Mouse (Mus musculus): ENCODE results near the gene Gm4969. TPM values are rescaled to one million over a fixed set of nuclear protein-coding genes. Genes with fewer than 3 reads are reported as not detected.

Gene Gm4969
- total and polyA plus RNA-seq, 2 experiments = 0.02 to 0.09 TPM

GRCm38 (mm10) chr7:19103741-19104140 lies 14.4 kb downstream of the Gm4969 start:
- Histone ChIP-seq H3K9ac (ENCODE audit: low read depth, low read length) (no peak overlapping the region), H3K79me2 (ENCODE audit: control insufficient read depth, insufficient read depth, low read length) (no peaks in the 10 kb centered on the region), H3K36me3 (ENCODE audit: control insufficient read depth, insufficient read depth, low read length) (no peaks in the 10 kb centered on the region), H3K27me3 (ENCODE audit: control insufficient read depth, insufficient read depth, low read length) (no peaks in the 10 kb centered on the region), H3K4me1 (ENCODE audit: control insufficient read depth, insufficient read depth, low read length) (no peaks in the 10 kb centered on the region), H3K27ac (replicated peaks; ENCODE audit: insufficient read depth, low read depth, low read length) (no peak overlapping the region), H3K4me3 (ENCODE audit: insufficient read depth, low read depth, low read length) (no peak overlapping the region)
- DNase-seq (ENCODE audit: extremely low read depth, low read depth, low spot score) = no peak
- TF ChIP-seq CTCF (IDR thresholded peaks at IDR 0.05; ENCODE audit: low read depth, low read length) = no peak
- TF ChIP-seq POLR2A (IDR thresholded peaks at IDR 0.05; ENCODE audit: extremely low read depth, insufficient read depth, low read length) = no peak

GRCm38 (mm10) chr7:19100290-19100689 lies 17.9 kb downstream of the Gm4969 start:
- H3K4me3 ChIP-seq (ENCODE audit: insufficient read depth, low read depth, low read length) = no peak overlapping the region
- peaks cover under 1% of the 10 kb centered on the region; the same call in 1 of the 2 replicates for H3K4me1 ChIP-seq (ENCODE audit: control insufficient read depth, insufficient read depth, low read length)
- H3K36me3 ChIP-seq (ENCODE audit: control insufficient read depth, insufficient read depth, low read length) = no peaks in the 10 kb centered on the region
- H3K9ac ChIP-seq (ENCODE audit: low read depth, low read length) = no peak overlapping the region
- DNase-seq (ENCODE audit: extremely low read depth, low read depth, low spot score) = peak; percentile 65
- no peak overlapping the region for H3K27ac ChIP-seq (replicated peaks; ENCODE audit: insufficient read depth, low read depth, low read length)
- no peaks in the 10 kb centered on the region for H3K79me2 ChIP-seq (ENCODE audit: control insufficient read depth, insufficient read depth, low read length)
- H3K27me3 ChIP-seq (ENCODE audit: control insufficient read depth, insufficient read depth, low read length) = no peaks in the 10 kb centered on the region
- 26% methylated on average over 1 of the region's 1 CpGs for WGBS
- TF ChIP-seq CTCF (IDR thresholded peaks at IDR 0.05; ENCODE audit: low read depth, low read length) (no peak), POLR2A (IDR thresholded peaks at IDR 0.05; ENCODE audit: extremely low read depth, insufficient read depth, low read length) (no peak)

- Histone ChIP-seq H3K36me3 (ENCODE audit: control insufficient read depth, insufficient read depth, low read length) (no peaks in the 10 kb centered on the region), H3K79me2 (ENCODE audit: control insufficient read depth, insufficient read depth, low read length) (no peaks in the 10 kb centered on the region), H3K9ac (ENCODE audit: low read depth, low read length) (no peak overlapping the region), H3K4me1 (ENCODE audit: control insufficient read depth, insufficient read depth, low read length) (peaks cover 2% of the 10 kb centered on the region; the same call in 1 of the 2 replicates), H3K4me3 (ENCODE audit: insufficient read depth, low read depth, low read length) (no peak overlapping the region), H3K27me3 (ENCODE audit: control insufficient read depth, insufficient read depth, low read length) (no peaks in the 10 kb centered on the region), H3K27ac (replicated peaks; ENCODE audit: insufficient read depth, low read depth, low read length) (no peak overlapping the region)
- DNase-seq (ENCODE audit: extremely low read depth, low read depth, low spot score) = no peak
- TF ChIP-seq CTCF (IDR thresholded peaks at IDR 0.05; ENCODE audit: low read depth, low read length) = no peak
- TF ChIP-seq POLR2A (IDR thresholded peaks at IDR 0.05; ENCODE audit: extremely low read depth, insufficient read depth, low read length) = no peak
- WGBS = 94% methylated on average over 7 of the region's 7 CpGs
These were observed 19.4 kb downstream of the Gm4969 start for GRCm38 (mm10) chr7:19098811-19099210.

GRCm38 (mm10) chr7:19097863-19098262 lies 20.3 kb downstream of the Gm4969 start:
- Histone ChIP-seq H3K27ac (replicated peaks; ENCODE audit: insufficient read depth, low read depth, low read length) (no peak overlapping the region), H3K79me2 (ENCODE audit: control insufficient read depth, insufficient read depth, low read length) (peaks cover 2% of the 10 kb centered on the region; the same call in 1 of the 2 replicates), H3K27me3 (ENCODE audit: control insufficient read depth, insufficient read depth, low read length) (no peaks in the 10 kb centered on the region), H3K4me1 (ENCODE audit: control insufficient read depth, insufficient read depth, low read length) (peaks cover 7% of the 10 kb centered on the region), H3K4me3 (ENCODE audit: insufficient read depth, low read depth, low read length) (no peak overlapping the region), H3K36me3 (ENCODE audit: control insufficient read depth, insufficient read depth, low read length) (no peaks in the 10 kb centered on the region), H3K9ac (ENCODE audit: low read depth, low read length) (no peak overlapping the region)
- no peak for DNase-seq (ENCODE audit: extremely low read depth, low read depth, low spot score)
- no peak for TF ChIP-seq CTCF (IDR thresholded peaks at IDR 0.05; ENCODE audit: low read depth, low read length)
- TF ChIP-seq POLR2A (IDR thresholded peaks at IDR 0.05; ENCODE audit: extremely low read depth, insufficient read depth, low read length) = no peak

- no peak overlapping the region for H3K9ac ChIP-seq (ENCODE audit: low read depth, low read length)
- WGBS = 79% methylated on average over 2 of the region's 2 CpGs
- H3K4me3 ChIP-seq (ENCODE audit: insufficient read depth, low read depth, low read length) = no peak overlapping the region
- TF ChIP-seq CTCF (IDR thresholded peaks at IDR 0.05; ENCODE audit: low read depth, low read length) = no peak
- TF ChIP-seq POLR2A (IDR thresholded peaks at IDR 0.05; ENCODE audit: extremely low read depth, insufficient read depth, low read length) = no peak
- no peak overlapping the region for H3K27ac ChIP-seq (replicated peaks; ENCODE audit: insufficient read depth, low read depth, low read length)
- H3K27me3 ChIP-seq (ENCODE audit: control insufficient read depth, insufficient read depth, low read length) = no peaks in the 10 kb centered on the region
- H3K79me2 ChIP-seq (ENCODE audit: control insufficient read depth, insufficient read depth, low read length) = peaks cover 3% of the 10 kb centered on the region; the same call in 1 of the 2 replicates
- no peaks in the 10 kb centered on the region for H3K36me3 ChIP-seq (ENCODE audit: control insufficient read depth, insufficient read depth, low read length)
- DNase-seq (ENCODE audit: extremely low read depth, low read depth, low spot score) = no peak
- H3K4me1 ChIP-seq (ENCODE audit: control insufficient read depth, insufficient read depth, low read length) = peaks cover 8% of the 10 kb centered on the region
These were observed 21.0 kb downstream of the Gm4969 start for GRCm38 (mm10) chr7:19097217-19097616.

GRCm38 (mm10) chr7:19096421-19096976 lies 21.7 kb downstream of the Gm4969 start:
- Histone ChIP-seq H3K4me3 (ENCODE audit: insufficient read depth, low read depth, low read length) (no peak overlapping the region), H3K9ac (ENCODE audit: low read depth, low read length) (no peak overlapping the region), H3K27me3 (ENCODE audit: control insufficient read depth, insufficient read depth, low read length) (no peaks in the 10 kb centered on the region), H3K79me2 (ENCODE audit: control insufficient read depth, insufficient read depth, low read length) (peaks cover 3% of the 10 kb centered on the region; the same call in 1 of the 2 replicates), H3K27ac (replicated peaks; ENCODE audit: insufficient read depth, low read depth, low read length) (no peak overlapping the region), H3K36me3 (ENCODE audit: control insufficient read depth, insufficient read depth, low read length) (no peaks in the 10 kb centered on the region), H3K4me1 (ENCODE audit: control insufficient read depth, insufficient read depth, low read length) (peaks cover 8% of the 10 kb centered on the region)
- no peak for TF ChIP-seq POLR2A (IDR thresholded peaks at IDR 0.05; ENCODE audit: extremely low read depth, insufficient read depth, low read length)
- no peak for TF ChIP-seq CTCF (IDR thresholded peaks at IDR 0.05; ENCODE audit: low read depth, low read length)
- WGBS = 91% methylated on average over 5 of the region's 5 CpGs
- DNase-seq (ENCODE audit: extremely low read depth, low read depth, low spot score) = no peak
